Mouse (Mus musculus) midbrain, embryonic 11.5 days (tissue): ENCODE data around the gene Skor1. TPM values are rescaled to one million over a fixed set of nuclear protein-coding genes. Genes with fewer than 3 reads are reported as not detected.

Source experiments
- ATAC-seq: fragments of 200-750 bp; cut with Nextera tagmentation; 2 replicates; pipeline ENCODE4 v1.8.0; 2017; ENCODE audit warnings: moderate TSS enrichment, moderate library complexity; ENCODE audit not compliant: low FRiP score
- DNase-seq: peaks from one replicate; pipeline ENCODE4 v3.0.0; 2015; ENCODE audit warnings: low spot score; ENCODE audit errors: missing footprints
- H3K27ac ChIP-seq: fragments of 300-500 bp; sonication (generic); 2 replicates; pipeline ENCODE4 v1.5.1; 2014; ENCODE audit warnings: low read depth, low read length
- H3K27me3 ChIP-seq: fragments of 300-500 bp; sonication (generic); 2 replicates; pipeline ENCODE4 v1.6.1; 2014; ENCODE audit warnings: mild to moderate bottlenecking, low read length, moderate library complexity, mixed read lengths; ENCODE audit not compliant: control insufficient read depth, insufficient read depth
- H3K36me3 ChIP-seq: fragments of 300-500 bp; sonication (generic); 2 replicates; pipeline ENCODE4 v1.6.1; 2014; ENCODE audit warnings: mild to moderate bottlenecking, low read length, moderate library complexity, mixed read lengths; ENCODE audit not compliant: control insufficient read depth, insufficient read depth
- H3K4me1 ChIP-seq: fragments of 300-500 bp; sonication (generic); 2 replicates; pipeline ENCODE4 v1.6.1; 2014; ENCODE audit warnings: low read length; ENCODE audit not compliant: control insufficient read depth, insufficient read depth
- H3K4me2 ChIP-seq: fragments of 300-500 bp; sonication (generic); 2 replicates; pipeline ENCODE4 v1.6.1; 2014; ENCODE audit warnings: mild to moderate bottlenecking, moderate library complexity
- H3K4me3 ChIP-seq: fragments of 300-500 bp; sonication (generic); 2 replicates; pipeline ENCODE4 v1.5.1; 2014; ENCODE audit warnings: low read depth, low read length
- H3K9ac ChIP-seq: fragments of 300-500 bp; sonication (generic); 2 replicates; pipeline ENCODE4 v1.6.1; 2014; ENCODE audit warnings: low read length
- H3K9me3 ChIP-seq: fragments of 300-500 bp; sonication (generic); 2 replicates; pipeline ENCODE4 v1.6.1; 2016; ENCODE audit warnings: low read length; ENCODE audit not compliant: control insufficient read depth
- WGBS: fragments of 180-500 bp; shearing (Covaris S2); extraction: QIAGEN DNeasy Blood & Tissue Kit; methylation state at CpG from one replicate; pipeline ENCODE4 v1.1.7; 2014; 5-methylcytosine and 5-hydroxymethylcytosine counted together
- polyA plus RNA-seq: library from polyadenylated mRNA; unstranded; fragments of >200 nt; fragmentation: Nextera tagmentation; extraction: Ambion mirVana; gene quantifications from 2 replicates; pipeline ENCODE4 v1.2.1, GENCODE M21; 2014

The Skor1 gene
- polyA plus RNA-seq, 1 experiment from 2014 or later = 0.05 TPM

- H3K27me3 ChIP-seq = peaks cover 43% of the 10 kb centered on the region
- no peaks in the 10 kb centered on the region for H3K9me3 ChIP-seq
- H3K36me3 ChIP-seq = no peaks in the 10 kb centered on the region
- ATAC-seq (peak; percentile 33), DNase-seq (peak; percentile 98)
- H3K4me2 ChIP-seq = peak overlapping the region; percentile 90
- 2% methylated on average over 28 of the region's 28 CpGs for WGBS
- no peak overlapping the region for H3K27ac ChIP-seq
- peaks cover 15% of the 10 kb centered on the region for H3K4me1 ChIP-seq
- peak overlapping the region; percentile 67 for H3K4me3 ChIP-seq
- peak overlapping the region; percentile 74 for H3K9ac ChIP-seq
These were observed 16.7 kb downstream of the Skor1 start for GRCm38 (mm10) chr9:63131957-63132602.

GRCm38 (mm10) chr9:63129641-63130041, 19.1 kb downstream of the Skor1 start:
- Histone ChIP-seq H3K27ac (no peak overlapping the region), H3K36me3 (no peaks in the 10 kb centered on the region), H3K4me2 (no peak overlapping the region), H3K4me3 (no peak overlapping the region), H3K27me3 (peaks cover 19% of the 10 kb centered on the region), H3K9ac (no peak overlapping the region), H3K4me1 (peaks cover 3% of the 10 kb centered on the region), H3K9me3 (no peaks in the 10 kb centered on the region)
- no peak for DNase-seq
- 84% methylated on average over 8 of the region's 8 CpGs for WGBS
- no peak for ATAC-seq

- 0 out of 2 replicates have a peak overlapping the region, but pooled peaks have one; percentile 9 for H3K9ac ChIP-seq
- no peak overlapping the region for H3K4me3 ChIP-seq
- no peaks in the 10 kb centered on the region for H3K36me3 ChIP-seq
- H3K27ac ChIP-seq = no peak overlapping the region
- no peak overlapping the region for H3K4me2 ChIP-seq
- H3K9me3 ChIP-seq = no peaks in the 10 kb centered on the region
- H3K27me3 ChIP-seq = peaks cover 2% of the 10 kb centered on the region; the same call in 1 of the 2 replicates
- H3K4me1 ChIP-seq = 0 out of 2 replicates have a peak, but pooled peaks cover 3% of the 10 kb centered on the region
- 55% methylated on average over 9 of the region's 9 CpGs for WGBS
- ATAC-seq = 0 out of 2 replicates have a peak, but pooled peaks have one; percentile 16
- no peak for DNase-seq
These were observed 24.2 kb downstream of the Skor1 start for GRCm38 (mm10) chr9:63124512-63124911.

GRCm38 (mm10) chr9:63123451-63124438, 25.0 kb downstream of the Skor1 start:
- ATAC-seq = peak; percentile 96
- peak overlapping the region; percentile 52 for H3K4me2 ChIP-seq
- H3K27me3 ChIP-seq = peaks cover 2% of the 10 kb centered on the region; the same call in 1 of the 2 replicates
- peak overlapping the region; percentile 27; the same call in 1 of the 2 replicates for H3K4me3 ChIP-seq
- 6% methylated on average over 30 of the region's 30 CpGs for WGBS
- 0 out of 2 replicates have a peak, but pooled peaks cover 3% of the 10 kb centered on the region for H3K4me1 ChIP-seq
- DNase-seq = peak; percentile 98
- H3K27ac ChIP-seq = no peak overlapping the region
- H3K36me3 ChIP-seq = no peaks in the 10 kb centered on the region
- no peaks in the 10 kb centered on the region for H3K9me3 ChIP-seq
- H3K9ac ChIP-seq = peak overlapping the region; percentile 54

GRCm38 (mm10) chr9:63122161-63122833, 26.5 kb downstream of the Skor1 start:
- Histone ChIP-seq H3K27ac (no peak overlapping the region), H3K4me1 (0 out of 2 replicates have a peak, but pooled peaks cover 3% of the 10 kb centered on the region), H3K4me2 (no peak overlapping the region), H3K36me3 (no peaks in the 10 kb centered on the region), H3K9me3 (no peaks in the 10 kb centered on the region), H3K9ac (no peak overlapping the region), H3K4me3 (no peak overlapping the region), H3K27me3 (peaks cover 2% of the 10 kb centered on the region; the same call in 1 of the 2 replicates)
- ATAC-seq = no peak
- DNase-seq = peak; percentile 86
- WGBS = 31% methylated on average over 8 of the region's 8 CpGs

GRCm38 (mm10) chr9:63118385-63118784, 30.4 kb downstream of the Skor1 start:
- H3K27ac ChIP-seq = no peak overlapping the region
- no peaks in the 10 kb centered on the region for H3K4me1 ChIP-seq
- no peak overlapping the region for H3K4me2 ChIP-seq
- DNase-seq = no peak
- H3K36me3 ChIP-seq = no peaks in the 10 kb centered on the region
- H3K9me3 ChIP-seq = no peaks in the 10 kb centered on the region
- no peak overlapping the region for H3K9ac ChIP-seq
- peaks cover under 1% of the 10 kb centered on the region; the same call in 1 of the 2 replicates for H3K27me3 ChIP-seq
- no peak overlapping the region for H3K4me3 ChIP-seq
- WGBS = 60% methylated on average over 5 of the region's 5 CpGs
- no peak for ATAC-seq

GRCm38 (mm10) chr9:63112514-63112913, 36.2 kb downstream of the Skor1 start:
- no peak for DNase-seq
- Histone ChIP-seq H3K9me3 (no peaks in the 10 kb centered on the region), H3K36me3 (no peaks in the 10 kb centered on the region), H3K27me3 (no peaks in the 10 kb centered on the region), H3K4me1 (peaks cover 15% of the 10 kb centered on the region), H3K4me2 (no peak overlapping the region), H3K27ac (no peak overlapping the region), H3K4me3 (no peak overlapping the region), H3K9ac (no peak overlapping the region)
- WGBS = 74% methylated on average over 3 of the region's 3 CpGs
- no peak for ATAC-seq

- H3K4me3 ChIP-seq = no peak overlapping the region
These were observed 39.0 kb downstream of the Skor1 start for GRCm38 (mm10) chr9:63109782-63110087.

More at GRCm38 (mm10) chr9:63109782-63110087, 39.0 kb downstream of the Skor1 start:
- Histone ChIP-seq H3K27ac (no peak overlapping the region), H3K9ac (no peak overlapping the region), H3K4me2 (peak overlapping the region; percentile 73; the same call in 1 of the 2 replicates), H3K36me3 (no peaks in the 10 kb centered on the region), H3K9me3 (no peaks in the 10 kb centered on the region; the same call in 1 of the 2 replicates), H3K4me1 (peaks cover 15% of the 10 kb centered on the region), H3K27me3 (no peaks in the 10 kb centered on the region)
- 45% methylated on average over 2 of the region's 2 CpGs for WGBS
- no peak for DNase-seq
- no peak for ATAC-seq
